Mouse (Mus musculus): ENCODE measurements around the gene Olfr118. TPM values are rescaled to one million over a fixed set of nuclear protein-coding genes. Genes with fewer than 3 reads are reported as not detected.

Gene Olfr118
- not detected in 2 replicates for polyA plus RNA-seq (2012; rRNA removed)

GRCm38 (mm10) chr17:37666688-37667087 is at the start of gene Olfr118:
Gene Olfr118, plus strand, starts transcription at chr17:37666988.

DNA sequence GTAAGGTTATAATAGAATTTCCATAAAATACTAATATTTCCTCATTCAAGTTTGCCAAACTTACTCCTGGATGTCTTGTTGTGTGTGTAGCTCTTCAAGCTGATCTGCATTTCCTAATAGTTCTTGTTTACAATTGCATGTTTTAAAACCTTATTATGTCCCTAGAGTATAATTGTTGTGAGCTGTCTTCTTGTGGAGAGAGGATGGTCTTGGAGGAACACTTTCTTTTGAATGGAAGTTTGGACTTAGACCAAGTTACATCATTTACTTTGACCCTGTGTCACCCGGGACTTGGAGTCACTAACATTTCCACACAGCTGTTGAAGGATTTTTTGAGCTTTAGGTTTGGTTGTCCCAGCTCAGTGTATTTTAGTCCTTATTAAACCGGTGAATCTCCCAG is 39.8 kb upstream of the Olfr118 start, which contains the start of the genes Olfr115 and Olfr116:
Olfr115 (minus strand) TSS at position 101 of the 400 bp plus-strand sequence.
Olfr116 (minus strand) TSS at position 191 of the 400 bp plus-strand sequence.

GRCm38 (mm10) chr17:37663682-37664081 is 3.1 kb upstream of the Olfr118 start, which contains the start of gene Olfr117:
Gene Olfr117, minus strand, starts transcription at chr17:37663782.

DNA sequence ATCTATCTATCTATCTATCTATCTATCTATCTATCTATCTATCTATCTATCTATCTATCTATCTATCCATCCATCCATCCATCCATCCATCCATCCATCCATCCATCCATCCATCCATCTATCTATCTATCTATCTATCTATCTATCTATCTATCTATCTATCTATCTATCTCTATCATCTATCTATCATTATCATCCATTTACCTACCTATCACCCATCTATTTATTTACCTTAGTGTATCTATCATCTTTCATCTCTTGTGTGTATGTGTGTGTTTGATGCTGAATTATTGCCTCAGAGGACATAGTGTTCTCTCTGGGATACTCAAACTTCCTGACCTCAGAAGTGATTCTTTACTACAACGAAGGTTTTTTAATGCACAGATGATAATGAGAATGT is 29.5 kb downstream of the Olfr118 start, which contains the start of gene Olfr119:
Olfr119 (plus strand) TSS at position 301 of the 400 bp plus-strand sequence.

DNA sequence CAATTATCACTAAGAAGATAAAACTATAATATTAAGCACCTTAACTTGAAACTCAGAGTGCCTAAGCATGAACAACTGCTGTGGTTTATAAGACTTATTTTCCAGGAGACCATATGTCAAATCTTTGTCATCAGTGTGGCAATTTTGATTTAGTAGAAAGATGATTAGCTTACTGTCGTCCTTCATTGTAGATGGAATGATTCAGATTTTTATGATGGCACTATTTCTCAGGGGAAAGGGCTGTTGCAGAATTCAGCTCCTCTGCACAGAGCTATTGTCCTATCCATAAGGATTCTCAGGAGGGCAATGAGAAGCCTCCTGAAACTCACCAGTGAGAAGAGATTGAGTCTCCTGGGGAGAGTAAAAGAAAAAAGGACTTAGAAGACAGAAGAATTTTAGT is 54.7 kb downstream of the Olfr118 start, which contains the start of gene Olfr120:
Olfr120 (plus strand) TSS at position 301 of the 400 bp plus-strand sequence.

Other genes starting within 250 kb of the Olfr118 start
- not detected in 2 replicates for gene Olfr108, start 221.5 kb upstream of the Olfr118 start, polyA plus RNA-seq (2012; rRNA removed)
- gene Olfr109, start 208.1 kb upstream of the Olfr118 start, polyA plus RNA-seq (2012; rRNA removed), result not detected in 2 replicates
- gene H2-M2, start 183.4 kb upstream of the Olfr118 start, polyA plus RNA-seq (2012; rRNA removed), result not detected in 2 replicates
- 0.02 TPM in 1 of 2 replicates, not detected in the other for gene Olfr110, start 174.5 kb upstream of the Olfr118 start, polyA plus RNA-seq (2012; rRNA removed)
- 0.05 and 0.14 TPM in 2 replicates for gene Olfr111, start 159.0 kb upstream of the Olfr118 start, polyA plus RNA-seq (2012; rRNA removed)
- gene Olfr112, start 97.5 kb upstream of the Olfr118 start, polyA plus RNA-seq (2012; rRNA removed), result not detected in 2 replicates
- not detected in 2 replicates for gene Olfr113, start 89.3 kb upstream of the Olfr118 start, polyA plus RNA-seq (2012; rRNA removed)
- not detected in 2 replicates for gene Olfr114, start 74.2 kb upstream of the Olfr118 start, polyA plus RNA-seq (2012; rRNA removed)
- gene Olfr115, start 39.9 kb upstream of the Olfr118 start, polyA plus RNA-seq (2012; rRNA removed), result not detected in 2 replicates
- gene Olfr116, start 39.8 kb upstream of the Olfr118 start, polyA plus RNA-seq (2012; rRNA removed), result not detected in 2 replicates
- gene Olfr117, start 3.2 kb upstream of the Olfr118 start, polyA plus RNA-seq (2012; rRNA removed), result not detected in 2 replicates
- not detected in 2 replicates for gene Olfr119, start 29.6 kb downstream of the Olfr118 start, polyA plus RNA-seq (2012; rRNA removed)
- gene Olfr120, start 54.8 kb downstream of the Olfr118 start, polyA plus RNA-seq (2012; rRNA removed), result not detected in 2 replicates
- not detected in 2 replicates for gene Olfr121, start 81.9 kb downstream of the Olfr118 start, polyA plus RNA-seq (2012; rRNA removed)
- not detected in 2 replicates for gene Olfr122, start 101.6 kb downstream of the Olfr118 start, polyA plus RNA-seq (2012; rRNA removed)
- not detected in 2 replicates for gene Olfr123, start 126.5 kb downstream of the Olfr118 start, polyA plus RNA-seq (2012; rRNA removed)
- not detected in 2 replicates for gene Olfr124, start 132.9 kb downstream of the Olfr118 start, polyA plus RNA-seq (2012; rRNA removed)
- gene Olfr125, start 166.0 kb downstream of the Olfr118 start, polyA plus RNA-seq (2012; rRNA removed), result not detected in 2 replicates
- not detected in 2 replicates for gene Olfr126, start 180.5 kb downstream of the Olfr118 start, polyA plus RNA-seq (2012; rRNA removed)
- gene Olfr127, start 233.4 kb downstream of the Olfr118 start, polyA plus RNA-seq (2012; rRNA removed), result not detected in 2 replicates